ENCODE assay signal across 8 mouse cellular contexts in the genomic region with DNA sequence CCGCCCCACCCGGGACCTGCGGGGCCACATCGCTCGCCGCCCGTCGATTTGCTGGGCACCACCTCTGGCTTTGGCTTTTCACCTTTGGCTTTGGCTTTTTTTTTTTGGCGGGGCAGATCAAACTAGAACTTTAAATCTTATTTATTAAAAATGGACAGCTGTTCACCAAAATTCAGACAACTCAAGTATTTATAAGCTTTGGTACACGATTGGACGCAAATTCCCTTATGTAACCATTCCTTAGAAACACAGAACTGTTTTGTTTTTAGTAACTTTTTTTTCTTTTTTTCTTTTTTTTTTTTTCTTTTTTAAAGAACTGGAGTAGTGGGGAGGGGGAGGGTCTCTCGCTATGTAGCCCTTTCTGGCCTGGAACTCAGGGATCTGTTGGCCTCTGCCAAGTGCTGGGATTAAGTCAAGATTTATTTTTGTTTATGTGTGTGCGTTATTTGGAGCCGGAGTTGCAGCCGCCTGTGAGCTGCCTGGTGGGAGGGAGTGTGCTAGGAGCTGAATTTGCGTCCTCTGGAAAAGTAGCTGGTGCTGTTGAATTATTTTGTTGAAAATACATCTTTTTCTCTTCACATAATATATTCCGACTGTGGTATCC. TPM values are rescaled to one million over a fixed set of nuclear protein-coding genes. Genes with fewer than 3 reads are reported as not detected.
DNase-seq lines count a peak whose midpoint lies in the region; ATAC-seq and TF ChIP-seq lines count a peak whose summit lies in the region.

No protein-coding gene starts in this region.

- no peak for TF ChIP-seq CTCF in small intestine, adult 2 months (IDR thresholded peaks at IDR 0.05; ENCODE audit: extremely low read depth, insufficient read length, insufficient replicate concordance, low read depth, low read length)

- TF ChIP-seq POLR2A in small intestine, adult 2 months (IDR thresholded peaks at IDR 0.05; ENCODE audit: low read depth, low read length): no peak

- peak overlapping the region; percentile 83 for H3K9ac ChIP-seq in lung, embryonic 16.5 days (ENCODE audit: low read length)
- peak overlapping the region; percentile 79 for H3K9ac ChIP-seq in heart, embryonic 12.5 days
- H3K9ac ChIP-seq in limb, embryonic 13.5 days: peak overlapping the region; percentile 74

- no peaks in the 10 kb centered on the region for H3K27me3 ChIP-seq in lung, embryonic 16.5 days (ENCODE audit: control insufficient read depth, insufficient read depth, low read depth, low read length)
- H3K27me3 ChIP-seq in heart, embryonic 12.5 days (replicated peaks): 0 out of 2 replicates have a peak, but pooled peaks cover 4% of the 10 kb centered on the region
- no peaks in the 10 kb centered on the region for H3K27me3 ChIP-seq in limb, embryonic 13.5 days
- H3K27me3 ChIP-seq in small intestine, adult 2 months (ENCODE audit: control insufficient read depth, insufficient read depth, low read length): no peaks in the 10 kb centered on the region

- peak overlapping the region; percentile 86 for H3K4me3 ChIP-seq in lung, embryonic 16.5 days (ENCODE audit: low read length)
- peak overlapping the region; percentile 82 for H3K4me3 ChIP-seq in heart, embryonic 12.5 days
- H3K4me3 ChIP-seq in limb, embryonic 13.5 days: peak overlapping the region; percentile 73
- peak overlapping the region; percentile 100 for H3K4me3 ChIP-seq in small intestine, adult 2 months (ENCODE audit: low read depth, low read length)

- ATAC-seq in lung, embryonic 16.5 days (ENCODE audit: low read depth): no peak
- ATAC-seq in heart, embryonic 12.5 days (ENCODE audit: insufficient number of reproducible peaks, low FRiP score): no peak
- ATAC-seq in limb, embryonic 13.5 days (ENCODE audit: low FRiP score, low read depth): no peak

- no peaks in the 10 kb centered on the region for H3K9me3 ChIP-seq in lung, embryonic 16.5 days (ENCODE audit: control insufficient read depth, low read length)
- H3K9me3 ChIP-seq in heart, embryonic 12.5 days (replicated peaks): no peaks in the 10 kb centered on the region
- H3K9me3 ChIP-seq in limb, embryonic 13.5 days: no peaks in the 10 kb centered on the region

- no peak for DNase-seq in lung, adult 18-20 months
- peak; percentile 37 for DNase-seq in embryo, embryonic 11 days
- DNase-seq in spleen, postnatal 10 days (ENCODE audit: low spot score in 2 of 2): no peak
- no peak for DNase-seq in adrenal gland, adult 18-20 months (ENCODE audit: low spot score in 2 of 2)

- peaks cover 6% of the 10 kb centered on the region; the same call in 1 of the 2 replicates for H3K4me1 ChIP-seq in lung, embryonic 16.5 days (replicated peaks; ENCODE audit: control insufficient read depth, insufficient read depth, low read length)
- 0 out of 2 replicates have a peak, but pooled peaks cover 4% of the 10 kb centered on the region for H3K4me1 ChIP-seq in heart, embryonic 12.5 days (replicated peaks)
- H3K4me1 ChIP-seq in limb, embryonic 13.5 days: peaks cover 9% of the 10 kb centered on the region
- H3K4me1 ChIP-seq in small intestine, adult 2 months (ENCODE audit: control insufficient read depth, insufficient read depth, insufficient read length, low read length): no peaks in the 10 kb centered on the region

- H3K27ac ChIP-seq in lung, embryonic 16.5 days (ENCODE audit: low read length): peak overlapping the region; percentile 93
- peak overlapping the region; percentile 82; the same call in 1 of the 2 replicates for H3K27ac ChIP-seq in heart, embryonic 12.5 days (ENCODE audit: poor library complexity, severe bottlenecking)
- peak overlapping the region; percentile 78 for H3K27ac ChIP-seq in limb, embryonic 13.5 days
- H3K27ac ChIP-seq in small intestine, adult 2 months (ENCODE audit: insufficient read depth, low read depth, low read length): peak overlapping the region; percentile 38

- WGBS in lung, embryonic 16.5 days: 6% methylated on average over 17 of the region's 17 CpGs
- WGBS in heart, embryonic 12.5 days: 9% methylated on average over 17 of the region's 17 CpGs
- WGBS in limb, embryonic 13.5 days: 6% methylated on average over 17 of the region's 17 CpGs
- 21% methylated on average over 17 of the region's 17 CpGs for WGBS in small intestine, adult 2 months

- H3K36me3 ChIP-seq in lung, embryonic 16.5 days (ENCODE audit: control insufficient read depth, insufficient read depth, low read length): no peaks in the 10 kb centered on the region
- no peaks in the 10 kb centered on the region for H3K36me3 ChIP-seq in heart, embryonic 12.5 days
- H3K36me3 ChIP-seq in limb, embryonic 13.5 days: no peaks in the 10 kb centered on the region
- H3K36me3 ChIP-seq in small intestine, adult 2 months (ENCODE audit: control insufficient read depth, insufficient read depth, low read length): no peaks in the 10 kb centered on the region

- H3K4me2 ChIP-seq in lung, embryonic 16.5 days (ENCODE audit: low read depth, low read length): peak overlapping the region; percentile 82
- H3K4me2 ChIP-seq in heart, embryonic 12.5 days: peak overlapping the region; percentile 72
- peak overlapping the region; percentile 72 for H3K4me2 ChIP-seq in limb, embryonic 13.5 days (replicated peaks)

RNA-seq across cellular contexts. Expression of a gene that starts 0.9 kb away (rescaled TPM):
- polyA plus RNA-seq in lung, embryonic 16.5 days (2015; fragmentation: Nextera tagmentation; extraction: Ambion mirVana): 29.6 and 30.7 TPM in 2 replicates
- polyA plus RNA-seq in heart, embryonic 12.5 days (2016; fragmentation: Nextera tagmentation; extraction: Ambion mirVana): 19.6 and 21.9 TPM in 2 replicates
- polyA plus RNA-seq in limb, embryonic 13.5 days (2015; fragmentation: Nextera tagmentation; extraction: Ambion mirVana): 28.6 and 30.5 TPM in 2 replicates
- 3.6 and 4.5 TPM in 2 replicates for polyA plus RNA-seq in small intestine, adult 2 months (2012; rRNA removed)
- total RNA-seq in adrenal gland, adult 18-20 months (2021): 10 to 100 TPM; 20.5 to 22.3 TPM

RNA-seq across cellular contexts. Expression of a gene that starts 27.4 kb away (rescaled TPM):
- 9.8 and 11.6 TPM in 2 replicates for polyA plus RNA-seq in lung, embryonic 16.5 days (2015; fragmentation: Nextera tagmentation; extraction: Ambion mirVana)
- polyA plus RNA-seq in heart, embryonic 12.5 days (2016; fragmentation: Nextera tagmentation; extraction: Ambion mirVana): 14.7 and 15.1 TPM in 2 replicates
- polyA plus RNA-seq in limb, embryonic 13.5 days (2015; fragmentation: Nextera tagmentation; extraction: Ambion mirVana): 17.3 and 17.4 TPM in 2 replicates
- polyA plus RNA-seq in small intestine, adult 2 months (2012; rRNA removed): 8.4 and 15.2 TPM in 2 replicates
- total RNA-seq in adrenal gland, adult 18-20 months (2021): 10 to 100 TPM; 30.6 to 33.7 TPM

RNA-seq across cellular contexts. Expression of a gene that starts 54.3 kb away (rescaled TPM):
- 13.0 and 13.4 TPM in 2 replicates for polyA plus RNA-seq in lung, embryonic 16.5 days (2015; fragmentation: Nextera tagmentation; extraction: Ambion mirVana)
- polyA plus RNA-seq in heart, embryonic 12.5 days (2016; fragmentation: Nextera tagmentation; extraction: Ambion mirVana): 2.1 and 2.2 TPM in 2 replicates
- polyA plus RNA-seq in limb, embryonic 13.5 days (2015; fragmentation: Nextera tagmentation; extraction: Ambion mirVana): 16.2 and 17.1 TPM in 2 replicates
- polyA plus RNA-seq in small intestine, adult 2 months (2012; rRNA removed): 0.53 and 0.62 TPM in 2 replicates
- total RNA-seq in adrenal gland, adult 18-20 months (2021): 10 to 100 TPM in 1 of 2 experiments, 1 to 10 TPM in 1; 8.9 to 10.3 TPM

Comparison
In these comparisons a context has a peak if more than half of its experiments do, and no peak if none do; other contexts are left out.
1. H3K27ac ChIP-seq: peak in every context shown above with its lines; median percentile 93 in lung, embryonic 16.5 days; 82 in heart, embryonic 12.5 days; 78 in limb, embryonic 13.5 days; 38 in small intestine, adult 2 months.